Mouse (Mus musculus): ENCODE results near the gene Gm10799. TPM values are rescaled to one million over a fixed set of nuclear protein-coding genes. Genes with fewer than 3 reads are reported as not detected.
"Not testable (repeated sequence)": the region's sequence is repeated elsewhere in the genome, so short reads cannot be mapped to it uniquely, and the experiment has no call there.

The Gm10799 gene
- total RNA-seq, 2 experiments from 2014 or later = not detected

GRCm38 (mm10) chr2:104065526-104065925 lies 2.8 kb downstream of the Gm10799 start, which contains the start of gene Gm10912:
TSS of gene Gm10912 (plus strand) at chr2:104065826.
- DNase-seq = not testable (repeated sequence)

GRCm38 (mm10) chr2:104064152-104064551 lies 4.2 kb downstream of the Gm10799 start:
- no peak for DNase-seq

- DNase-seq = no peak
These were observed 5.7 kb downstream of the Gm10799 start for GRCm38 (mm10) chr2:104062665-104063064.

GRCm38 (mm10) chr2:104060996-104061395 lies 7.4 kb downstream of the Gm10799 start:
- no peak for DNase-seq

DNA sequence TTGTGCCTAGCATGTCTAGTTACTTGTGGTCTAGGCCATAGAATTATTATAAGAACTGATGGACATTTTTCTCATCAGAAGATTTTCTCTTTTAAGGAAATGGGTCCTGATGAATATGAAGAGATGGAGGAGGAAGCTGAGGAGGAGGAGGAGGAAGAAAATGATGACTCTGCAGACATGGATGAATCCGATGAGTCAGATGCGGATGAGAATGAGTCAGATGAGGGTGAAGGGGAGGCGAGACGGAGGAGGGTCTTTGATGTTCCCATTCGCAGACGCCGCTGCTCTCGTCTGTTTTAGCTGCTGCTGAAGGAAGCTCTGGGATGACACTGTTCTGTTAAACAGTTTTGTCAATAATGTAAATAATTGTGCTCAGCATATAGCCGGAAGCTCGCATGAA lies 8.6 kb downstream of the Gm10799 start:
- no peak for DNase-seq

DNA sequence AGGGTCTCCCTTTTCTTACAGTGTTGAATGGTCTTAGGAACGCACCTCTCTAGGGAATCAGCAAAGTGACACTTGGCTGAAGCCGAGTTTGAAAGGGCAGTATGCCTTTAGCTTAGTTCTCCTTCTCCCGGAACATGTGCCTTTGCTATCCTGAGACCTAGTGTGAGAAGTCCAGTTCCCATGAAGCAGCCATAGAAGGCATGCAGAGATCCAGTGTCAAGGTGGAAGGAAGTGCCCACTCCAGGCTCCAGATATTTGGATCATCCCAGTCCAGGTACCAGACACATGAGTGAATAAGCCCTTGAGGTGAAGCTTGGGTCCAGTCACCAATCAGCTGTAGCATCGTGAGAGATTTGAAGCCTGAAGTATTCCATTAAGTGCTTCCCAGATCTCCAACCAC lies 9.4 kb downstream of the Gm10799 start:
- DNase-seq = no peak

- DNase-seq = no peak
These were observed 10.0 kb downstream of the Gm10799 start for GRCm38 (mm10) chr2:104058381-104058780.

GRCm38 (mm10) chr2:104044479-104045080 lies 23.8 kb downstream of the Gm10799 start:
- peak in 1 of 2 experiments; percentile 50 for DNase-seq

- DNase-seq = no peak
These were observed 24.5 kb downstream of the Gm10799 start for GRCm38 (mm10) chr2:104043624-104044478.

DNA sequence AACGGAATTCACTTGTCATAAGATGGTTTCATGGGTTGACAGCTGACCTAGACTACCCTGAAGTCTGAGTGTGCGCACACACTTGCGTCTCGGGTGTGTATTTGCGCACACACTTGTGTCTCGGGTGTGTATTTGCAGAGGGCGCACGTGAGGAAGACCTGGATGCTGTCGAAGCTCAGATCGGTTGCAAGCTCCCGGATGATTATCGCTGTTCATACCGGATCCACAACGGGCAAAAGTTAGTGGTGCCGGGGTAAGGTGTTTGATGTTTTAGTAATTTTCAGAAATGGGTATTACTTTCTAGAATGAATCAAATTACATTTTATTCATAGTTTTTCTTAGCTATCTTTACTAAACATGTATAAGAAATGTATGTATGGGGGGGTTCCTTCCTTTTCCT lies 25.6 kb downstream of the Gm10799 start:
- DNase-seq = no peak

GRCm38 (mm10) chr2:104041632-104042031 lies 26.7 kb downstream of the Gm10799 start:
- DNase-seq = peak; percentile 57 to 68

DNA sequence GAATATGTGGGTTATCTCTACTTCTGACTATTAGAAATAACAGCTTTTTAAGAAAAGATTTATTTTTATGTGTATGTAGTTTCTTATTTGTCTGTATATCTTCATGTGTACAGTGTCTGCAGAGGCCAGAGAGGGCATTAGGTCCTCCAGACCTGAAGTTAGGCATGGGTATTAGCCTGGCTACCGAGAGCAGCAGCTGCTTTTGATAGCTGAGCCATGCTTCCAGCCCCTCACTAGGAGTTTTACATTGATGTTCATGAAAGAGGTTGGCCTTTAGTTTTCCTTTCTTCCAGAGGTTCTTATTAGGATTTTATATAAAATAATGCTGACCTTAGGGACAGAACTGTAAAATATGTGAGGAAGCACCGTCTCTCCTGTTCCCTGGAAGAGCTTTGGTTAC lies 30.1 kb downstream of the Gm10799 start:
- DNase-seq = no peak

DNA sequence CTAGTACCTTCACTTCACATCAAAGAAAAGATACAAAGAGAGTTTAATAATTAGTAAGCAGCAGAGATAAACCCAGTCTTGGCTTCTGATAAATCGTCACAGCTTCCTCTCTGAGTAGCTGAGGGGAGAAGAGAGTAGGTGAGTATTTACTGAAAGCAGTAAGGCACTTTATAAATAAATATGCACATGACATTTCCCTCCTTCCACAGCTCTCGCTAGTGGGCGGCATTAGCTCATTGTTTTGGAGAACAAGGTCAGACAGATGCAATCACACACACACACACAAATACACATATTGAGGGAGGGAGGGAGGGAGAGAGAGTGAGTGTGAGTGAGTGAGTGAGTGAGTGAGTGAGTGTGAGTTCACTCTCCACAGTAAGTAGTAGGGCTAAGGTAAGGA lies 32.0 kb downstream of the Gm10799 start:
- DNase-seq = no peak

GRCm38 (mm10) chr2:104035595-104035994 lies 32.8 kb downstream of the Gm10799 start:
- no peak for DNase-seq

DNA sequence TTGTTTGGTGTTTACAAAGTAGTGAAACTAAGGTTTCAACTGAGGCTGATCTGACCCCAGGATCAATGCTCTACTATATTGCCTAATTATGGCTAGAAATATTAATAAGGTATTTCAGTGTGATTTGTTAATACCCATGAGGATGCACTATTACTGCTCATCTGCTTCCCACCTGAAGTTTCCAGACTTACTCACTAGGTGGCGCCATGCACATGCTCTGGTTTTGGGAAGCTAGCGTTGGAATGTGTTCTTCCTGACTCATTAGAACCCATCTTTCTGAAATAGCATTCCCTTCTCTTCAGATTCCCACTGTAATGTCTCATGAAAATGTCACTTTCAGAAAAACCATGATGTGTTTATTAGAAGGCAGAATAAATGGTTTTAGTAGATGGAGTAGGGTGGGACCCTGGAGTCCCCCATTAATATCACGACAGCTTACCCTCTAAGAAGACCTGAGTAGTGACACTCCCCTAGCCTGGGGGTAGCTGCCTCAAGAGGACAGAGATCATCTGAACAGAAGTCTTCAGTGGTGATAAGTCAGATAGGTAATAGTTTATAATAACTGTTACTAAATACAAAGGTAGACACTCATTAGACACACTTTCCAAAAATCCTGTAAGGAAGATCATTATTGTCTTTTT lies 33.4 kb downstream of the Gm10799 start:
- peak; percentile 74 to 75 for DNase-seq

- no peak for DNase-seq
These were observed 36.3 kb downstream of the Gm10799 start for GRCm38 (mm10) chr2:104032056-104032455.

DNA sequence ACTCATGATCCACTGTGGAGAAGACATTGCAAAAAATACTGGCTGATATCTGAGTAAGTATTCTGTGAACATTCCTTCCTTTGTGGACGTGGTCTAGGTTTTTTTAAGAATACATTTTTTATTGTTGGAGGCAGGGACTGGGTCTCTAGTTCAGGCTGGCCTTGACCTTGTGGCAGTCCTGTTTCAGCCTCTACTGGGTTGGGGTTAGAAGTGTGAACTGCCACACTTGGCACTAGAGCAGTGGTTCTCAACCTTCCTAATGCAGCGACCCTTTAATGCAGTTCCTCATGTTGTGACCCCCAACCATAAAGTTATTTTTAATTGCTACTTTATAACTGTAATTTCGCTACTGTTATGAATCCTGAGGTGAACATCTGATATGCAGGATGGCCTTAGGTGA lies 38.0 kb downstream of the Gm10799 start:
- no peak for DNase-seq

- no peak for DNase-seq
These were observed 39.3 kb downstream of the Gm10799 start for GRCm38 (mm10) chr2:104029074-104029473.

- peak; percentile 50 for DNase-seq
These were observed 40.1 kb downstream of the Gm10799 start, which contains the start of gene 4931422A03Rik for GRCm38 (mm10) chr2:104028139-104028723. TSS of gene 4931422A03Rik (minus strand) at chr2:104028361.

DNA sequence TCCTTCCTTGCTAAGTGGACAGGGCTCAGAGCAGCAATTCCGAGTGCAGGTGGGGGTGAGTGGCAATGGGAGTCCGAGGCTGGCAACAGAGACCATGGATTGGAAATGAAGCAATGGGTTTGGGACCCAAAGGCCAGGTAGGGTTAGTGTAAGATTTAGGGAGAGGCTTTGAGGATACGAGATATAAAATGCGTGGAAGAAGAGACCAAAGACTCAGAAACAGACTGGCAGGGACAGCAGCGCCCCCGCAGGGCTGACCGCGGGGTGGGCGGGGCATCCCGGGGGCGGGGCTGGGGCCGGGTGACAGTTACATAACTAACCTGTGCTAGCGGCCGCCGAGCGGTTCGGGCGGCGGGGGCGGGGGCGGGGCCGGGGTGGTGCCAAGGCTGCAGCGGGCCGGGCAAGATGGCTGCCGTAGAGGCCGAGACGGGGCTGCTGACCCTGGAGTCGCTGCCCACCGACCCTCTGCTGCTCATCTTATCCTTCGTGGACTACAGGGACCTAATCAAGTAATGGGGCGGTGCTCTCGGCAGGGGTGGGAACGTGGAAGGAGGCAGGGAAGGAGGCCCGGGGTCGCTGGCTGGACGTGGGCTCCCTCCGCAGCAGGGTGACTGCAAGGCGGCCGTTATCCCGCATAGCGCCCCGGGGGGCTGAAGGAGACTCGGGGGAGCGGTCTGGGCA lies 40.8 kb downstream of the Gm10799 start, which contains the start of gene Fbxo3:
Fbxo3 (plus strand) TSS at position 264 of the 681 bp plus-strand sequence.
- peak; percentile 92 to 94 for DNase-seq

GRCm38 (mm10) chr2:104024656-104025055 lies 43.7 kb downstream of the Gm10799 start:
- DNase-seq = no peak

- DNase-seq = no peak
These were observed 45.3 kb downstream of the Gm10799 start for GRCm38 (mm10) chr2:104023096-104023495.

Data from adrenal gland, postnatal 36 days (tissue).